Comparison of ENCODE assay signal across 8 mouse cellular contexts in genomic region chr10:91270955-91271741, GRCm38 (mm10).
DNase-seq lines count a peak whose midpoint lies in the region; ATAC-seq and TF ChIP-seq lines count a peak whose summit lies in the region.

No protein-coding gene starts in this region.

- 11% methylated on average over 14 of the region's 14 CpGs for WGBS in heart, embryonic 13.5 days
- WGBS in kidney, postnatal 0 days, result 19% methylated on average over 14 of the region's 14 CpGs
- WGBS in liver, adult 2 months, result 18% methylated on average over 14 of the region's 14 CpGs

- TF ChIP-seq POLR2A in liver, adult 2 months (IDR thresholded peaks at IDR 0.05; ENCODE audit: extremely low read depth, insufficient read depth, low read length), result no peak
- TF ChIP-seq POLR2A in myocyte (IDR thresholded peaks at IDR 0.05; ENCODE audit: insufficient read length, low read depth), result no peak

- no peaks in the 10 kb centered on the region for H3K36me3 ChIP-seq in heart, embryonic 13.5 days
- no peaks in the 10 kb centered on the region for H3K36me3 ChIP-seq in kidney, postnatal 0 days (ENCODE audit: insufficient read depth, low read length)
- no peaks in the 10 kb centered on the region for H3K36me3 ChIP-seq in liver, adult 2 months (ENCODE audit: control insufficient read depth, insufficient read depth, low read length)
- no peaks in the 10 kb centered on the region for H3K36me3 ChIP-seq in myocyte (ENCODE audit: control insufficient read depth, insufficient read depth)

- H3K4me3 ChIP-seq in heart, embryonic 13.5 days, result peak overlapping the region; percentile 31
- H3K4me3 ChIP-seq in kidney, postnatal 0 days (replicated peaks; ENCODE audit: low read depth, low read length), result no peak overlapping the region
- H3K4me3 ChIP-seq in liver, adult 2 months (ENCODE audit: insufficient read depth, low read depth, low read length), result no peak overlapping the region
- no peak overlapping the region for H3K4me3 ChIP-seq in myocyte

- H3K79me2 ChIP-seq in liver, adult 2 months (ENCODE audit: control insufficient read depth, insufficient read depth, low read length), result no peaks in the 10 kb centered on the region
- no peaks in the 10 kb centered on the region for H3K79me2 ChIP-seq in myocyte (ENCODE audit: control insufficient read depth, insufficient read depth)

- peak; percentile 99 for TF ChIP-seq CTCF in kidney, postnatal 0 days (IDR thresholded peaks at IDR 0.05; ENCODE audit: low read depth)
- TF ChIP-seq CTCF in liver, adult 2 months (IDR thresholded peaks at IDR 0.05; ENCODE audit: low read depth, low read length), result peak; percentile 96

- peak overlapping the region; percentile 66 for H3K4me2 ChIP-seq in heart, embryonic 13.5 days
- peak overlapping the region; percentile 36 for H3K4me2 ChIP-seq in kidney, postnatal 0 days (ENCODE audit: low read length)
- peak overlapping the region; percentile 58 for H3K4me2 ChIP-seq in myocyte (ENCODE audit: low read depth)

- DNase-seq in CD4-positive, CD25-positive, alpha-beta regulatory T cell, adult 2 months (ENCODE audit: low read depth, low spot score), result peak; percentile 91
- peak; percentile 52 for DNase-seq in brain, embryonic 18.5 days (ENCODE audit: low read depth, low spot score)
- DNase-seq in kidney, postnatal 0 days (ENCODE audit: low spot score), result peak; percentile 85
- peak; percentile 56 for DNase-seq in liver, adult 2 months (ENCODE audit: extremely low read depth, low read depth, low spot score)
- DNase-seq in spleen, postnatal 4 days (ENCODE audit: low spot score in 2 of 2), result peak; percentile 83 to 93

- no peaks in the 10 kb centered on the region for H3K9me3 ChIP-seq in heart, embryonic 13.5 days
- no peaks in the 10 kb centered on the region for H3K9me3 ChIP-seq in kidney, postnatal 0 days (replicated peaks; ENCODE audit: low read length)

- peaks cover 15% of the 10 kb centered on the region for H3K4me1 ChIP-seq in heart, embryonic 13.5 days
- no peaks in the 10 kb centered on the region for H3K4me1 ChIP-seq in kidney, postnatal 0 days (replicated peaks; ENCODE audit: insufficient read depth, low read length)
- H3K4me1 ChIP-seq in liver, adult 2 months (ENCODE audit: control insufficient read depth, insufficient read depth, low read length), result no peaks in the 10 kb centered on the region

- no peak overlapping the region for H3ac ChIP-seq in myocyte (ENCODE audit: control insufficient read depth, insufficient read length)

- no peak overlapping the region for H3K27ac ChIP-seq in heart, embryonic 13.5 days (replicated peaks)
- no peak overlapping the region for H3K27ac ChIP-seq in kidney, postnatal 0 days
- no peak overlapping the region for H3K27ac ChIP-seq in liver, adult 2 months (replicated peaks; ENCODE audit: insufficient read depth, low read depth, low read length)

- peak; percentile 81 for ATAC-seq in erythroid progenitor cell, adult 5-6 weeks (replicated peaks; ENCODE audit: low FRiP score, poor library complexity, severe bottlenecking)
- ATAC-seq in heart, embryonic 13.5 days (ENCODE audit: extremely low read depth, insufficient number of reproducible peaks, low FRiP score, low TSS enrichment), result 0 out of 2 replicates have a peak, but pooled peaks have one; percentile 2
- peak; percentile 48; the same call in 1 of the 2 replicates for ATAC-seq in kidney, postnatal 0 days (replicated peaks; ENCODE audit: low FRiP score, low read depth)

- no peaks in the 10 kb centered on the region for H3K27me3 ChIP-seq in heart, embryonic 13.5 days (replicated peaks)
- H3K27me3 ChIP-seq in kidney, postnatal 0 days (ENCODE audit: insufficient read depth, low read length), result no peaks in the 10 kb centered on the region
- H3K27me3 ChIP-seq in liver, adult 2 months (ENCODE audit: control insufficient read depth, insufficient read depth, low read length), result no peaks in the 10 kb centered on the region
- no peaks in the 10 kb centered on the region for H3K27me3 ChIP-seq in myocyte (ENCODE audit: control insufficient read depth, insufficient read depth, insufficient read length)

- peak overlapping the region; percentile 67 for H3K9ac ChIP-seq in heart, embryonic 13.5 days
- H3K9ac ChIP-seq in kidney, postnatal 0 days (ENCODE audit: low read depth, low read length), result no peak overlapping the region
- no peak overlapping the region for H3K9ac ChIP-seq in liver, adult 2 months (ENCODE audit: low read depth, low read length)

TF ChIP-seq in myocyte, 11 proteins besides CTCF, POLR2A, EP300 and RAD21:
- TF ChIP-seq MYOD1 (IDR thresholded peaks at IDR 0.05; ENCODE audit: control insufficient read depth in 1 of 3, insufficient read length in 2 of 3, low read depth in 2 of 3) (no peak), MYOG (IDR thresholded peaks at IDR 0.05; ENCODE audit: control insufficient read depth in 1 of 3, insufficient read depth in 1 of 3, insufficient read length in 2 of 3, low read depth in 2 of 3) (no peak), E2F4 (IDR thresholded peaks at IDR 0.05; ENCODE audit: insufficient read depth) (no peak), SRF (IDR thresholded peaks at IDR 0.05; ENCODE audit: control insufficient read depth, insufficient read length, low read depth) (no peak)

Comparison
In these comparisons a context has a peak if more than half of its experiments do, and no peak if none do; other contexts are left out.
1. ATAC-seq: peak in every context shown above with its lines; median percentile 81 in erythroid progenitor cell, adult 5-6 weeks; 48 in kidney, postnatal 0 days; 2 in heart, embryonic 13.5 days.